Mouse (Mus musculus): ENCODE results near the gene Acsm4. TPM values are rescaled to one million over a fixed set of nuclear protein-coding genes. Genes with fewer than 3 reads are reported as not detected.
A peak's percentile ranks its signal among the peaks of the same experiment; 100 is the strongest.
"Not testable (repeated sequence)": the region's sequence is repeated elsewhere in the genome, so short reads cannot be mapped to it uniquely, and the experiment has no call there.

Gene Acsm4
- polyA plus RNA-seq, 1 experiment from 2014 or later = not detected

GRCm38 (mm10) chr7:119727621-119728020 is 37.8 kb downstream of the Acsm4 start:
- no peaks in the 10 kb centered on the region for H3K27me3 ChIP-seq
- no peak overlapping the region for H3K4me2 ChIP-seq (replicated peaks)
- no peak overlapping the region for H3K4me3 ChIP-seq
- H3K9me3 ChIP-seq = no peaks in the 10 kb centered on the region
- H3K4me1 ChIP-seq = no peaks in the 10 kb centered on the region
- no peak overlapping the region for H3K27ac ChIP-seq (replicated peaks)
- no peak for ATAC-seq (replicated peaks)
- WGBS = 93% methylated on average over 2 of the region's 2 CpGs
- H3K9ac ChIP-seq (replicated peaks) = no peak overlapping the region
- no peaks in the 10 kb centered on the region for H3K36me3 ChIP-seq

- H3K4me3 ChIP-seq; H3K36me3 ChIP-seq; H3K9me3 ChIP-seq; ATAC-seq (replicated peaks); H3K9ac ChIP-seq (replicated peaks); H3K27ac ChIP-seq (replicated peaks); H3K27me3 ChIP-seq; H3K4me1 ChIP-seq; H3K4me2 ChIP-seq (replicated peaks): not testable (repeated sequence)
- WGBS = 84% methylated on average over 4 of the region's 4 CpGs
These were observed 41.4 kb downstream of the Acsm4 start for GRCm38 (mm10) chr7:119731262-119731661.

- no peak overlapping the region for H3K4me2 ChIP-seq (replicated peaks)
- H3K27me3 ChIP-seq = no peaks in the 10 kb centered on the region
- 89% methylated on average over 2 of the region's 2 CpGs for WGBS
- H3K9ac ChIP-seq (replicated peaks) = no peak overlapping the region
- no peak; the same call in 1 of the 2 replicates for ATAC-seq (replicated peaks)
- no peaks in the 10 kb centered on the region for H3K4me1 ChIP-seq
- no peak overlapping the region for H3K27ac ChIP-seq (replicated peaks)
- H3K9me3 ChIP-seq = no peaks in the 10 kb centered on the region
- H3K4me3 ChIP-seq = no peak overlapping the region
- no peaks in the 10 kb centered on the region for H3K36me3 ChIP-seq
These were observed 49.1 kb downstream of the Acsm4 start for GRCm38 (mm10) chr7:119738877-119739276.

GRCm38 (mm10) chr7:119739798-119740468 is 50.1 kb downstream of the Acsm4 start:
- not testable (repeated sequence) for H3K36me3 ChIP-seq; H3K9me3 ChIP-seq; H3K4me1 ChIP-seq; H3K27ac ChIP-seq (replicated peaks); H3K27me3 ChIP-seq
- WGBS = 3% methylated on average over 43 of the region's 44 CpGs
- Histone ChIP-seq H3K4me2 (replicated peaks) (peak overlapping the region; percentile 44), H3K4me3 (peak overlapping the region; percentile 39), H3K9ac (replicated peaks) (peak overlapping the region; percentile 37; the same call in 1 of the 2 replicates)
- peak; percentile 79 for ATAC-seq (replicated peaks)

GRCm38 (mm10) chr7:119744321-119744720 is 54.5 kb downstream of the Acsm4 start:
- peak overlapping the region; percentile 9; the same call in 1 of the 2 replicates for H3K4me3 ChIP-seq

GRCm38 (mm10) chr7:119745869-119746268 is 56.0 kb downstream of the Acsm4 start:
- ATAC-seq (replicated peaks) = no peak
- Histone ChIP-seq H3K27ac (replicated peaks) (no peak overlapping the region), H3K4me2 (replicated peaks) (no peak overlapping the region), H3K4me1 (peaks cover 3% of the 10 kb centered on the region; the same call in 1 of the 2 replicates), H3K4me3 (no peak overlapping the region), H3K9ac (replicated peaks) (no peak overlapping the region), H3K9me3 (no peaks in the 10 kb centered on the region), H3K36me3 (no peaks in the 10 kb centered on the region), H3K27me3 (no peaks in the 10 kb centered on the region)
- WGBS = 65% methylated on average over 1 of the region's 1 CpGs

More at GRCm38 (mm10) chr7:119744321-119744720, 54.5 kb downstream of the Acsm4 start:
- peaks cover 3% of the 10 kb centered on the region; the same call in 1 of the 2 replicates for H3K4me1 ChIP-seq
- ATAC-seq (replicated peaks) = no peak
- H3K36me3 ChIP-seq = no peaks in the 10 kb centered on the region
- H3K27me3 ChIP-seq = no peaks in the 10 kb centered on the region
- no peak overlapping the region for H3K9ac ChIP-seq (replicated peaks)
- H3K27ac ChIP-seq (replicated peaks) = no peak overlapping the region
- no peaks in the 10 kb centered on the region for H3K9me3 ChIP-seq
- WGBS = 9% methylated on average over 34 of the region's 34 CpGs
- H3K4me2 ChIP-seq (replicated peaks) = peak overlapping the region; percentile 27

- no peak for ATAC-seq (replicated peaks)
These were observed 58.9 kb downstream of the Acsm4 start for GRCm38 (mm10) chr7:119748761-119749160.

GRCm38 (mm10) chr7:119749942-119750341 is 60.1 kb downstream of the Acsm4 start:
- no peaks in the 10 kb centered on the region for H3K27me3 ChIP-seq
- no peaks in the 10 kb centered on the region for H3K9me3 ChIP-seq
- 53% methylated on average over 2 of the region's 2 CpGs for WGBS
- H3K27ac ChIP-seq (replicated peaks) = no peak overlapping the region
- H3K4me1 ChIP-seq = no peaks in the 10 kb centered on the region
- H3K4me2 ChIP-seq (replicated peaks) = no peak overlapping the region
- H3K36me3 ChIP-seq = no peaks in the 10 kb centered on the region
- H3K4me3 ChIP-seq = no peak overlapping the region
- no peak overlapping the region for H3K9ac ChIP-seq (replicated peaks)
- ATAC-seq (replicated peaks) = no peak

More at GRCm38 (mm10) chr7:119748761-119749160, 58.9 kb downstream of the Acsm4 start:
- Histone ChIP-seq H3K4me2 (replicated peaks) (no peak overlapping the region), H3K9me3 (no peaks in the 10 kb centered on the region), H3K27me3 (no peaks in the 10 kb centered on the region), H3K36me3 (no peaks in the 10 kb centered on the region), H3K9ac (replicated peaks) (no peak overlapping the region), H3K4me1 (peaks cover 3% of the 10 kb centered on the region; the same call in 1 of the 2 replicates), H3K4me3 (no peak overlapping the region), H3K27ac (replicated peaks) (no peak overlapping the region)
- 77% methylated on average over 2 of the region's 2 CpGs for WGBS

- H3K36me3 ChIP-seq = no peaks in the 10 kb centered on the region
- 81% methylated on average over 1 of the region's 1 CpGs for WGBS
- no peak overlapping the region for H3K4me2 ChIP-seq (replicated peaks)
- no peaks in the 10 kb centered on the region for H3K4me1 ChIP-seq
- ATAC-seq (replicated peaks) = no peak
- no peak overlapping the region for H3K4me3 ChIP-seq
- no peaks in the 10 kb centered on the region for H3K9me3 ChIP-seq
- H3K27ac ChIP-seq (replicated peaks) = no peak overlapping the region
- no peak overlapping the region for H3K9ac ChIP-seq (replicated peaks)
- H3K27me3 ChIP-seq = no peaks in the 10 kb centered on the region
These were observed 63.9 kb downstream of the Acsm4 start for GRCm38 (mm10) chr7:119753696-119754095.

GRCm38 (mm10) chr7:119760527-119760951 is 70.7 kb downstream of the Acsm4 start, which contains the start of gene Acsm3:
Acsm3 (plus strand) TSS chr7:119760923.
- no peaks in the 10 kb centered on the region for H3K36me3 ChIP-seq
- no peak within 1 kb of the TSS for H3K27ac ChIP-seq (replicated peaks)
- no peaks in the 10 kb centered on the region for H3K9me3 ChIP-seq
- H3K4me1 ChIP-seq = no peaks in the 10 kb centered on the region
- no peak within 1 kb of the TSS for H3K9ac ChIP-seq (replicated peaks)
- no peak for ATAC-seq (replicated peaks)
- no peaks in the 10 kb centered on the region for H3K27me3 ChIP-seq
- no peak within 1 kb of the TSS for H3K4me3 ChIP-seq
- WGBS = 87% methylated on average over 11 of the region's 11 CpGs
- H3K4me2 ChIP-seq (replicated peaks) = no peak within 1 kb of the TSS

GRCm38 (mm10) chr7:119762166-119762697 is 72.4 kb downstream of the Acsm4 start:
- Histone ChIP-seq H3K36me3 (no peaks in the 10 kb centered on the region), H3K9ac (replicated peaks) (no peak overlapping the region), H3K9me3 (no peaks in the 10 kb centered on the region), H3K4me3 (no peak overlapping the region), H3K4me2 (replicated peaks) (no peak overlapping the region), H3K27me3 (no peaks in the 10 kb centered on the region), H3K27ac (replicated peaks) (no peak overlapping the region), H3K4me1 (no peaks in the 10 kb centered on the region)
- WGBS = 73% methylated on average over 4 of the region's 4 CpGs
- no peak for ATAC-seq (replicated peaks)

Data from forebrain, embryonic 15.5 days (tissue).